Mouse (Mus musculus) NIH3T3 (cell line): ENCODE measurements at regions not wholly inside any gene's neighbourhood (a gene's known extent, or its start where the extent isn't known, plus 50 kb on each side); places are given as distances from the start of the nearest gene placed in this dataset.

Experiments
- DNase-seq: peaks from one replicate; pipeline ENCODE4 v3.0.0-alpha.2; 2012; ENCODE audit warnings: low read depth

GRCm38 (mm10) chr2:51073040-51073594, 75.8 kb downstream of the Rnd3 start:
- DNase-seq: no peak

GRCm38 (mm10) chr2:51072346-51072885, 76.5 kb downstream of the Rnd3 start:
- DNase-seq: no peak

- DNase-seq: no peak
Measured at GRCm38 (mm10) chr2:51070902-51071301, 78.0 kb downstream of the Rnd3 start.

GRCm38 (mm10) chr2:51066423-51066831, 82.5 kb downstream of the Rnd3 start:
- DNase-seq: no peak

- no peak for DNase-seq
Measured at GRCm38 (mm10) chr2:51065821-51066220, 83.1 kb downstream of the Rnd3 start.

GRCm38 (mm10) chr2:51064821-51065220, 84.1 kb downstream of the Rnd3 start:
- no peak for DNase-seq

GRCm38 (mm10) chr2:51062049-51062448, 86.9 kb downstream of the Rnd3 start:
- no peak for DNase-seq

- no peak for DNase-seq
Measured at GRCm38 (mm10) chr2:51058158-51058557, 90.8 kb downstream of the Rnd3 start.

GRCm38 (mm10) chr2:51056141-51056731, 92.7 kb downstream of the Rnd3 start:
- peak; percentile 72 for DNase-seq

GRCm38 (mm10) chr2:51055339-51055738, 93.6 kb downstream of the Rnd3 start:
- peak; percentile 30 for DNase-seq

GRCm38 (mm10) chr2:51049834-51050170, 99.1 kb downstream of the Rnd3 start:
- DNase-seq: no peak

GRCm38 (mm10) chr2:51049101-51049833, 99.6 kb downstream of the Rnd3 start:
- no peak for DNase-seq

GRCm38 (mm10) chr2:51047520-51047919, 101.4 kb downstream of the Rnd3 start:
- no peak for DNase-seq

GRCm38 (mm10) chr2:51045626-51046025, 103.3 kb downstream of the Rnd3 start:
- no peak for DNase-seq

GRCm38 (mm10) chr2:51041101-51041500, 107.8 kb downstream of the Rnd3 start:
- DNase-seq: no peak

- DNase-seq: no peak
Measured at GRCm38 (mm10) chr2:51038685-51039084, 110.2 kb downstream of the Rnd3 start.

GRCm38 (mm10) chr2:51036995-51037394, 111.9 kb downstream of the Rnd3 start:
- DNase-seq: no peak

GRCm38 (mm10) chr2:51036190-51036755, 112.6 kb downstream of the Rnd3 start:
- no peak for DNase-seq

GRCm38 (mm10) chr2:51033881-51034280, 115.0 kb downstream of the Rnd3 start:
- no peak for DNase-seq

GRCm38 (mm10) chr2:51022479-51022878, 126.4 kb downstream of the Rnd3 start:
- no peak for DNase-seq

GRCm38 (mm10) chr2:51016129-51016402, 132.8 kb downstream of the Rnd3 start:
- no peak for DNase-seq

- no peak for DNase-seq
Measured at GRCm38 (mm10) chr2:51015360-51016128, 133.4 kb downstream of the Rnd3 start.
